Mouse (Mus musculus) right cerebral cortex, postnatal 14 days (tissue): ENCODE measurements around the gene Adam12.

Experiments
- DNase-seq: peaks from one replicate; pipeline ENCODE4 v3.0.0; 2022

The Adam12 gene

DNA sequence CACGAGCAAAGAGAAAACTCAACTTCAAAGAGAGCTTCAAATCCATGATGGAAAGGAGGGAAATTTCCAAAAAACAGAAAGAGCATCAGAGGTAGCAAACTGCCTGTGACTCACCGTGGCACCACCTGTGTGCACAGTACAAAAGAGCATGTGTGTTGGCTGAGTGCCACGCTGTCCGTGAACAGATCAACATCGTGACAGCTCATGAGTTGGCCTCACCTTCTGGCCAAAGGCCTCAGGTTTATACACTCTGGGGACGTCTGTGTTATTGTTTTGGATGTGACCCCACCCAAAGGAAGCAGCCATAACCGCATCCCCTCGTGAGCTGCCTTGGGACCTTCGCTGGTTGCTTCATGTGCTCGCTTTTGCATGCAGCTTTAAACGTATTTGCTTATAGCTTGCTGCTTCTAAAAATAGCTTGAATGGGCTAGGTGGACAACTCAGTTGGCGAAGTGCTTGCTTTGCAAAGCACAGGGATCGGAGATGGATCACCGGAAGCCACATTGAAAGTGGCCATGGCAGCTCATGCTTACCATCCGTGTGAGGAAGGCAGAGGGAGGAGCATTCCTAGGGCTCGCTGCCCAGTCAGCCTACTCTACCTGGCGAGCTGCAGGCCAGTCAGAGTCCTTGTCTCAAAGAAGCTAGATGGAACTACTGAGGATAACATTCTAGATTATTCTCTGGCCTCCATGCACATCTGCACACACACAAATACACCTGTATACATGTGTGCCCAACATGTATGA is 151.8 kb downstream of the Adam12 start:
- no peak for DNase-seq

- no peak for DNase-seq
Measured at GRCm38 (mm10) chr7:134077684-134078083, 154.3 kb downstream of the Adam12 start.

DNA sequence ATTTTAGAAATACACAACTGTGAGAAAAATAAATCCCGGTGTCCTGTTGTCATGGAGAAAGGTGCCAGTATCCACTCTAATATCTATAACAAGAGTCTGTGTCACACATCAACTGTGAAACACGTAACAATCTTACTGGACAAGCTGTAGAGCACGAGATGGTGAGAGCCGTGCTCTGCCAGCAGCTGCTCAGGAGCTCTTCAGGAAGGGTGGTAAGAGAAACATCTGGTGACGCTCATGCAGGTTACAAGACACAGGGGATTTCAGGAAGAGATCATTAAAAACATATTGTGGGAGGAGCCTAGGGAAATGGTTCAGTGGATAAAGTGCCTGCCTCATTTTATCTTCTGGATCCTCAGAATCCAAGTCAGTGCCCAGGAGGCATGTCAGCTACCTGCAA is 158.9 kb downstream of the Adam12 start:
- DNase-seq, result no peak

DNA sequence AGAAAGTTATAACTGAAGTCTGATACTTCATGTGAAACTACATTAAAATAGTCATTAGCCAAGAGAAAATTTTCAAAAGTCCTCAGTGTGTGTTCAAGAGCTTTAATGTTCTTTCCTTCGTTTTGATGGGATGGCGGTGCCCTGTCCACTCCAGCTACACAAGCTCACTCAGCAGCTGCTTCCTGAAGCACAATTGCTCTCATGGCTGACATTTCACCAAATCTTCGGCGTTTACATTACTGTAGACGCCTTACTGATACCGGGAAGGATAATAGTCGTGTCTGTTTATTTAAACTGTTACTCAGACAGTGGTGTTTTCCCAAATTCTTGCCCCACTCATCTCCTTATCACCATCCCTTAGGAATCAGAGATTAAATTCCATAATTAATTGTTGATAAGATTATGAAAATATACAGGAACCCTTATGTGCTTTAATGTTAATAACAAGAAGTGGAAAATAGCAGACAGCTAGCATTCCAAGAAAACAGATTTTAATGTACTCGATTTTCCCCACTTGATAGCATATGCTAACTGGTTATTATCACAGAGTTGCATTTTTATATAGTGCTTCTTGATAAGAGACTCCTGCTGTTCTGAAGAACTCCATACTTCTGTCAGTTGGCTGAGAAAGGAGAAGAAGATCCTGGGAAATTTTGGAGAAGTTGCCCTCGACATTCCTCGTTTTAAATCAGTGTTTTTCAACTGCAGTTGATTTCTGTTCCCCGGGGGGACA is 160.6 kb downstream of the Adam12 start:
- DNase-seq, result no peak

DNA sequence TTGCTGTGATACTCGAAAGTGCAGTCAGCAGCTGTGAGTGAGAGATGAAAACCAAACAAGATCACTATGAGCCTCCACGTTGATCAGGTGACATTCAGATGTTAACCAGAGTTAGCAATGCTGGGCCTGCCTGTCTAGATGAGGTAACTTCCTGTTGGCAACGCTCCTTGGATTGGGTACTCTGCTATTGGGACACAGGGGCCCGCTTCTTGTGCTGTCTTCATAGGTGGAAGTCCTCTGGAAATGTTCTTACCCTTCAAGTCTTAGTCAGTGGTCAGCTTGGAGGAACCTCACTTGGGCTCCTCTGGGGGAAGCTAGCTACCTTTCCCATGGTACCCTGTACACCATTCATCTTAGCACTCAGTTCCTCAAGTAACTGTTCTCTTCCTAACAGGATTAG is 169.3 kb downstream of the Adam12 start:
- DNase-seq, result no peak

- DNase-seq, result no peak
Measured at GRCm38 (mm10) chr7:134052486-134052885, 179.5 kb downstream of the Adam12 start.

DNA sequence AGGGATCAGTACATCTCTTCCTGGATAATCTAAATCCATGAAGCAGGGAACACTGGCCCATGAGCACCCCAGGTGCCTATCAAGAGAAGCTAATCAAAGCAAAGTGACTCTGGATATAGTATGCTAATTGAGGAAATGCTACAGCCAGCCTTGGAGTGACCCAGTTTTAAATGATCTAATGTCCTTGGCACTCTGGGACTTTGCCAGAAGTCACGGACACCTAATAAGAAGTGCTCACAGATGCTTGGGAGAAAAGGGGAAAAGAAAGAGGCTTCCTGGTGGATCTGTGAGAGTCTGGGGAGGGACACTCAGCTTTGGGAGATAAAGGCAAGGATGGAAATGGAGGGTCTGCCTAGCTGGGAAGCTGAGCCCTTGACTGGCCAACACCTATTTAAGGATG is 181.6 kb downstream of the Adam12 start:
- DNase-seq, result no peak

DNA sequence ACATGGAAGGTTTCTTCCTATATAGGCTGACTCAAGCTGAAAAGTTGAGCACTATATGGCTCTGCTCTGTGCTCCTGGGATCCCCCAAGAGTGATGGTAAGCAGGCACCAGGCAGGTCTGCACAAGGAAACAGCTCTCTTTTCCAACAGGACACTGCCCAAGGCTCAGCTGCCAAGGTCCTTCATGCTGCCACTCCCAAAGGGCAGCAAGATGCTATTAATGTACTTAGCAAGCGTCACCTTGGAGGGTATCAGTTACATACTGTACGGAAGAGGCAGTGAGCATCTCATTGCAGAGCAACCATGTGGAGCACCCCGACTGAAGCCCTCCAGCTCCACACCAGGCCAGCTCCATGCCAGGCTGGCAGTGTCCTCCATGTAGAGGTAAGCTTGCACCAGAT is 185.6 kb downstream of the Adam12 start:
- no peak for DNase-seq

DNA sequence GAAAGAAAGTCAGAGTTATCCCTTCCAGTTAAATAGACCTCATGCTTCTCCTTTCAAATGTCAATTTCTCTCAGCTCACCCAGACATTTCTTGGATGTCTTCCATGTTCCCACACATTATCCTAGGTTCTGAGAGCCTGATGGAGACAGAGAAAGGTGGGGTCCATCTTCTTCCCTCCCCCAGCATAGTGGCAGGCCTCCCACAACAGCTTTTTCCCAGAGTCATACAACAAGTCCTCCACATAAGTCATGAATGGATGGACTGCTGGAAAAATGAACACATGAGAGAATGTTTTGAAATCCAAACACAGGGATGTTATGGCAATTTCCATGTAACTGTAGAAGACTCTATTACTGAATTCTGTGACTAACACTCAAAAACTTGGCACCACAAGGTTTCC is 188.4 kb downstream of the Adam12 start:
- DNase-seq, result no peak

GRCm38 (mm10) chr7:134042614-134043013 is 189.3 kb downstream of the Adam12 start:
- no peak for DNase-seq

DNA sequence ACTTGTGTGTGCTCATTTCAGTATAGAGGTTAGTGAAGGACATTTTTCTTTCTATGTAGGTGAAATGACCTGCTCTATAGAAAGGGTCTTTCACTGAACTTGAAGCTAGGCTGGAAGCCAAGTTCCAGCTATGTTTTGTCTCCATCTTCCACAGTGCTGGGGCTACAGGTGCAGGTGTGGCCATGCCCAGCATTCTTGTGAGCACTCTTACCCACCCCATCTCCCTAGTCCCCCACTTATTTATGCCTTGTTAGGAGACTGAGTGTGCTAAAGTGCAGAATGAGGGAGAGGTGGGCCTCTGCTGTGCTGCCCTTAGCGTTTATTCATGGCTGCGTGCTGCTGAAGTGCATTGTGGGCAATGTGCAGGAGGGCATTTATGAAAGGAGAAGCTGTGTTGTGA is 198.0 kb downstream of the Adam12 start:
- no peak for DNase-seq

DNA sequence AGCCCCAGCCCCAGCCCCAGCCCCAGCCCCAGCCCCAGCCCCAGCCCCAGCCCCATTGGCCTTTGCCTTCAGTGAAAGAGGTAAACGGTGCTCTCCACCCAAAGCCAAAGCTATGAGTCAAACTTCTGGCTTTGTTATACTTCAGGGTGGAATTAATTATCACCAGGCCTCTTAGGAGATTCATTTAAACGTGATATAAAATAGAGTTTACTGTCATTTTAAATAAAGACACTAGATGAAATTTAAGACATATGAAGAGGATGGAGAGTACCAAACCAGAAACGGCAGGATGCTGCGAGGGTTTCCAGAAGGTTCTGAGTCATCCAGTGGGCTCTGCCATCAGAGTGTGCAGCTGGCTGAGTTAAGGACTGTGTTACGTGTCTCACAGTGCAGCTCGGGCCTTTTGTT is 199.0 kb downstream of the Adam12 start:
- no peak for DNase-seq

- DNase-seq, result no peak
Measured at GRCm38 (mm10) chr7:134031787-134032186, 200.2 kb downstream of the Adam12 start.

- no peak for DNase-seq
Measured at GRCm38 (mm10) chr7:134031256-134031655, 200.7 kb downstream of the Adam12 start.

GRCm38 (mm10) chr7:134028281-134028830 is 203.6 kb downstream of the Adam12 start:
- no peak for DNase-seq

- no peak for DNase-seq
Measured at GRCm38 (mm10) chr7:134027020-134027415, 204.9 kb downstream of the Adam12 start.

GRCm38 (mm10) chr7:134026200-134027019 is 205.5 kb downstream of the Adam12 start:
- peak; percentile 42 for DNase-seq

- no peak for DNase-seq
Measured at GRCm38 (mm10) chr7:134022157-134022885, 209.6 kb downstream of the Adam12 start.

DNA sequence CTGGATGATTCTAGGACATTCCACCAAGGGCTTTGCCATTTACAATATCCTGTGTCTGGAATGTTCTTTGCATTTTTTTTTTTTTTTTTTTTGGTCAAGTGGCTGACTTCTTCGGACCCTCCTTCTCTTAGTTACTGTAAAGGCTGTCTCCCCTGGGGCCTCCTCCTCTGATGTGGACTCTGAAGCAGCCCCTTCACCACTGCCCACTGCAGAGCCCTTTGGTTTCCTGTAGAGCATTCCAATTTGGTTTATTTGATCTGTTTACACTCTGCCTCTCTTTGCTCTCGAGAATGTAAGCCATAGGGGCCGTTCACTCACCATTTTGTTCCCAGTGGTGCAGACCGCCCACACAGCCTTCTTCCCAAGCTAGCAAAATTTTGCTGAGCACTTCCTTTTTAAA is 216.7 kb downstream of the Adam12 start:
- no peak for DNase-seq

DNA sequence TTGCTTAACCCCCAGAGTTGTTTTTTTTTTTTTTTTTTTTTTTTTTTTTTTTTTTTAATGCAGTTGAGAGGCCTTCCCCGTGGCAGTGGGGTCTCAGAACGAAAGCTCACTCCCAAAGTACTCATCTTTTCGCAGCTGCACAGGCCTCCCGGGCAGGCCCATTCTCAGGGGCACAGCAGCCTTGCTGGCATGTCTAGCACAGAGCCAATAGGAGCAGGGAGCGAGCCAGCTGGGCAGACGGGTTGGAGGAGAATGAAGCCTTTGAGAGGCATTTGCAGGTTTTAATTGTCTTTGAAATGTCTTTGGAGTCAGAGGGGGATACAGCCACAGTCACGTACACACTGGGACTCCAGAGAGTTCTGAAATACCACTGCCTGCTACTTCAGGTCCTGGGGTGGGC is 217.2 kb downstream of the Adam12 start:
- DNase-seq, result peak; percentile 29

- DNase-seq, result no peak
Measured at GRCm38 (mm10) chr7:134009157-134009556, 222.8 kb downstream of the Adam12 start.

GRCm38 (mm10) chr7:134007942-134008361 is 224.0 kb downstream of the Adam12 start:
- DNase-seq, result no peak

DNA sequence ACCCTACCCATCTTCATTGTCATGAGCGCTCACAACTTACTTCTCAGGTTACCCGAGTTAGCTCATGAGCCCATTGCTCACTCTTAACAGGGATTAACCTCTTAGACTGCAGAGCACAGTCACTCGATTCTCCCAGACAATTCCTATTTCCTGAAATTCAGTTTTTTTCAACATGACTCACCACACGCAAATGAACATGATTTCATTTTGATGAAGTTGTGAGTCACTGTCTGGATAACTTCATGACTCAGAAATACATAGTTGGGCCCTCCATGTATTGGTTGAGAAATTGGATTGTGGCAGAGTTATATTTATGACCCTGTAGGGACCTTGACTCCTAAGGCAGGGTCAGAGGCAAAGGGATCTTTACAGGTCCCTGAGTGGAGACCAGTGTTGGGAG is 230.4 kb downstream of the Adam12 start:
- no peak for DNase-seq
